Mouse (Mus musculus): ENCODE measurements around the gene Camkv.
A peak's percentile ranks its signal among the peaks of the same experiment; 100 is the strongest.

Gene Camkv

GRCm38 (mm10) chr9:107963700-107964099, 28.2 kb downstream of the Camkv start:
- peak; percentile 91 for DNase-seq

GRCm38 (mm10) chr9:107964681-107965080, 29.2 kb downstream of the Camkv start:
- no peak for DNase-seq

- DNase-seq, result no peak
Measured at GRCm38 (mm10) chr9:107966676-107967075, 31.2 kb downstream of the Camkv start.

- DNase-seq, result no peak
Measured at GRCm38 (mm10) chr9:107967437-107967836, 32.0 kb downstream of the Camkv start.

- no peak for DNase-seq
Measured at GRCm38 (mm10) chr9:107968531-107968930, 33.1 kb downstream of the Camkv start.

GRCm38 (mm10) chr9:107970311-107970710, 34.8 kb downstream of the Camkv start:
- no peak for DNase-seq

GRCm38 (mm10) chr9:107971690-107972541, 36.4 kb downstream of the Camkv start:
- DNase-seq, result no peak

GRCm38 (mm10) chr9:107974491-107975171, 39.2 kb downstream of the Camkv start:
- no peak for DNase-seq

GRCm38 (mm10) chr9:107975399-107976386, 40.2 kb downstream of the Camkv start, which contains the start of gene Uba7:
Gene Uba7, plus strand, starts transcription at chr9:107975505.
- no peak for DNase-seq

- DNase-seq, result no peak
Measured at GRCm38 (mm10) chr9:107978815-107979214, 43.3 kb downstream of the Camkv start.

- no peak for DNase-seq
Measured at GRCm38 (mm10) chr9:107981684-107982605, 46.5 kb downstream of the Camkv start.

GRCm38 (mm10) chr9:107982681-107983346, 47.3 kb downstream of the Camkv start, which contains the start of gene Gm20661:
Gene Gm20661, plus strand, starts transcription at chr9:107983058.
- no peak for DNase-seq

GRCm38 (mm10) chr9:107983421-107983890, 48.0 kb downstream of the Camkv start:
- DNase-seq, result peak; percentile 29

- no peak for DNase-seq
Measured at GRCm38 (mm10) chr9:107984052-107984753, 48.7 kb downstream of the Camkv start.

- DNase-seq, result no peak
Measured at GRCm38 (mm10) chr9:107984754-107985055, 49.2 kb downstream of the Camkv start.

GRCm38 (mm10) chr9:107985131-107986119, 50.0 kb downstream of the Camkv start, which contains the start of gene Inka1:
Gene Inka1, minus strand, starts transcription at chr9:107985879.
- DNase-seq, result peak; percentile 70

- DNase-seq, result peak; percentile 79
Measured at GRCm38 (mm10) chr9:107986376-107986775, 50.9 kb downstream of the Camkv start.

- no peak for DNase-seq
Measured at GRCm38 (mm10) chr9:107987950-107988349, 52.5 kb downstream of the Camkv start.

- DNase-seq, result no peak
Measured at GRCm38 (mm10) chr9:107992197-107992596, 56.7 kb downstream of the Camkv start, which contains the start of gene Cdhr4. Gene Cdhr4, plus strand, starts transcription at chr9:107992497.

All from right cerebral cortex, postnatal 4 days (tissue).